Mouse (Mus musculus) bone marrow macrophage, adult 2 months (primary cell): ENCODE data around the gene Apeh.

ENCODE experiments used
- CTCF ChIP-seq: IDR thresholded peaks from 2 replicates; pipeline ENCODE4 v1.5.1; 2012; ENCODE audit warnings: low read depth, mild to moderate bottlenecking, low read length, moderate library complexity
- POLR2A ChIP-seq: IDR thresholded peaks from 2 replicates; pipeline ENCODE4 v1.6.1; 2012; ENCODE audit warnings: mild to moderate bottlenecking, low read depth, low read length, borderline replicate concordance

DNA sequence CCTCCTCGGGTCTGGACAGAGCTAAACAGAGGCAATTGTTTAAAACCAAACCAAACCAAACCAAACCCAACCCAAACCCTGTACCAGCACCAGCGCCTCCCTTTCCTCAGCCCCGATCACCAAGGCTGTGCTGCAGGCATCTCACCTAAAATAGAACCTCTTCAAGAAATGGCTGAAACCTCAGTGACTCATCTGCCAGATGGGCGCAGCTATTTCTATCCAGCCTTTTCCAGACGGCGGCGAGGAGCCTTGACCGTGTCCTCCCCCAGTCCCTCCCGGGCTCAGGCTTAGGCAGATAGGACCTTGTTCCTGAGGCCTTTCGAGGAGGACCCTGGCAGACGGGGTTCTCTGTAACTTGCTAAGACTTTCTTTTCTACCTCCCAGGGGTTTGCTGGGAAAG lies 33.8 kb upstream of the Apeh start:
- TF ChIP-seq CTCF (no peak), POLR2A (no peak)
